Mouse (Mus musculus): ENCODE data around the gene Cdkal1.

Cdkal1 gene

DNA sequence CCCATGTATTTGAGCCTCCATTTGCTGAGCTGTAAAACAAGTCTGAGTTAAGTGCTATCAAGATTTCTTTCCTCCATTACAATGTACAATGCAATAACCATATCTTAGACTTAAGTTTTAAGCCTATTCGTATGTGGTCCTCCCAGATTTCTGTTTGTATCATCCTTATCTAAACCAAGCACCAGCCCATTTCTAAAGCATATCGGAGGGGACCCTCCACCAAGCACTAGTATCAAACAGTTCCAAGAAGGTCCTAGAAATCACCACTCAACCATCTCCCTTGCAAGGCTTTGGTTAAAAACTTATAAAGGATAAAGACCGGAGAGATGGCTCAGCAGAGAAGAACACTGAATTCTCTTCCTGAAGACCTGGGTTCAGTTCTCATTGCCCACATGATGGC is 47.1 kb downstream of the Cdkal1 start:
- no peak for DNase-seq

- no peak for DNase-seq
These were observed 47.5 kb downstream of the Cdkal1 start for GRCm38 (mm10) chr13:29807930-29808329.

DNA sequence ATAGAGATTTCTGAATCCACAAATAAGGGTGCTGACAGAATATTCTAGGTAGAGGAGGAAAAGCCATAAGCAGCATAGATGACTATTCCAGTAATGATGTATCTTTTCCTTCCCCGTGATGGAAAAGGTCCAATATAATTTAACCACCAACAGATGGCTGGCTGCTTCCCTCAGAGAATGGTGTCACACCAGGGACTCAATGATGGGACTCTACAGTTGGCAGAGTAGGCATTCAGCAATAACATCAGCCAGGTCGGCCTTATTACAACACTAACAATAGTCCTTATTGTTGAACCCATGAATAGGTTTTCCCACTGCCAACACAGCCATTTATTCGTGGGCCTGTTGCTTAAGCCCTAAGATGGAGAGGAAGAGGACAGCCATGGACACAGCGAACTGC is 48.6 kb downstream of the Cdkal1 start:
- DNase-seq, result no peak

- no peak for DNase-seq
These were observed 50.2 kb downstream of the Cdkal1 start for GRCm38 (mm10) chr13:29805296-29805695.

DNA sequence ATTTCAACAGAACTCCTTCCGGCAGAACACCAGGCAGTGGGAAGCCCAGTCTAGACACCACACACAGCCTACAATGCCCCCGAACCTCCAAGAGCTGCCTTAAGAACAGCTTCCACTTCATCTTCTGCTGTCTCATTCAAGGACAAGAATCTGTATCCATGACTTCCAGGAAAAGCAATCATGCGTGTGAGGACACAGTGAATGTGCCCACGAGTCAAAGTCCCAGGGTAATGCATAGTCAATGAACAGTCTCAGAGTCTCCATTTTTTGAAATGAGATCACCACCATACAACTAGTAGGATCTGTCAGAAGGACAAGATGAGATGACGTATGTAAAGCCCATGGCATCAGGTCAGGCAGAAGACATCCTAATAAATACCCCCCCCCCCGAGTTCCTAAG is 51.4 kb downstream of the Cdkal1 start:
- DNase-seq, result no peak

- DNase-seq, result no peak
These were observed 52.8 kb downstream of the Cdkal1 start for GRCm38 (mm10) chr13:29802699-29803098.

GRCm38 (mm10) chr13:29800078-29800477 is 55.4 kb downstream of the Cdkal1 start:
- DNase-seq, result no peak

DNA sequence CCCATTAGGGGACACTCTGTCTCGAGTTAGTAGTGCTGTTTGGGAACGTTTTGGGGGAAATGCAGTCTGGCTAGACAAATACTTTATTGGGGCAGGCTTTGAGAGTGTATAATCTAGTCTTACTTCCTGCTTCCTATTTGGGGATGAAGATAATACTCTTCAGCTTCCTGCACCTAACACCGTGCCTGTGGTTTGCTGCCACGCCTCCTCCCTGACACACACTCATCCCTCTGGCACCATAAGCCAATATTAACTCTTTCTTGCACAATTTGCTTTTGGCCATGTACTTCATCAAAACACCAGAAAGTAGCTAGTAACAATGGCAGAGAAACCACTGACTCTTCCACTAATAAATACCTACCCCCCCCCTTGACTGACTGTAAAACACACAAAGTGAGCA is 63.4 kb downstream of the Cdkal1 start:
- DNase-seq, result no peak

DNA sequence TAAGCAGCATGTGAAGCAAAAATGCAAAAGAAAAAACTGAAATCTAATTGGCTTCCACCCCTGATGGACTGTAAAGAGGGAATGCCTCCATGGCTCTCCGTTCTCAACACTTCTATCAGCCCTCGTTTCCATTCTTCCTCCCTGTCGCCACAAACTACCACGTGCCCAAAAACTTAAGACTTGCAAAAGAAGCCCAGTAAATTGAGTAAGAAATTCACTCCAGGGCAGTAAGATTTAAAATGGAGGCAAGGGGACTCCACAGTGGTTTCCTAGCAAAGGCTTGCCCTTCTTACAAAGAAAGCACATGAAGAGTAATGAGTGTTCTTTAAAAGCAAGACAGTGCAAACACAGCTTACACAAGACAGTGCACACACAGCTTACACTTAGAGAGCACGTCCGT is 64.0 kb downstream of the Cdkal1 start:
- no peak for DNase-seq

DNA sequence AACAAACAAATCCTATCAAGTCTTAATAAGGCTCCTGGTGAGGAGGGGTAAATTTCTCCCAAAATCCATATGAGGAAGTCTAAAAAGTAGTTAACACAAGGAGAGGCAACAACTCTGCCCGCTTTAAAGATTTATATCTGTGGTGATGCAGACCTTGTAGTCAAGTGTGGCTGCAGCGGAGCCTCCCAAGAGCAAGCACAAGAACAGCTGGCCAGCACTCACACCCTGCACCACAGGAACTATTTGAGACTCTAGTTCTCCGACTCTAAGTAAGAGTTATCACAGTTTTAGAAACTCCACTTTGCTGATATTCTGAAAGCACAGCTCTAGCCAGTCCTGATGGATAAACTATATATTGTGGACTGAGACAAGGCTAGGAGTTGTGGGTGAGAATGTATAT is 68.5 kb downstream of the Cdkal1 start:
- no peak for DNase-seq

- no peak for DNase-seq
These were observed 70.6 kb downstream of the Cdkal1 start for GRCm38 (mm10) chr13:29784894-29785293.

DNA sequence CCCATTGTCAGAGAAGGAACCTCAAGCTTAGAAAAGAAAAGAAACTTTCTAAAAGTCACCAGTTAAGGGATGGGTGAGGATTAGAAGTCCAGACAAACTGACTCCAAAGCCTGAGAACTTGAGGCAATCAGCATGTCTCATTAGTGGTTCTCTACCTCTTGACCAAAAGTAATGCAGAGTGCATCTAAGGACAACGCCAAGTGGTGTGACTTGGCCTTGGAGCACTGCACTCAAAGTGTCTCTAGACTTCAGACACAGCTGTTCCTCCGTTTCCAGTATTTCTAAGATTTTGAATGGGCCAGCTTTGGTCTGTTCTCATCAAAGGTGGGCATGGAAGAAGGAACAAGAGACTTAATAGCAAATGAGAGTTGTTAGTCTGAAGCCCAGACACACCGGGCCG is 74.1 kb downstream of the Cdkal1 start:
- DNase-seq, result peak; percentile 15

DNA sequence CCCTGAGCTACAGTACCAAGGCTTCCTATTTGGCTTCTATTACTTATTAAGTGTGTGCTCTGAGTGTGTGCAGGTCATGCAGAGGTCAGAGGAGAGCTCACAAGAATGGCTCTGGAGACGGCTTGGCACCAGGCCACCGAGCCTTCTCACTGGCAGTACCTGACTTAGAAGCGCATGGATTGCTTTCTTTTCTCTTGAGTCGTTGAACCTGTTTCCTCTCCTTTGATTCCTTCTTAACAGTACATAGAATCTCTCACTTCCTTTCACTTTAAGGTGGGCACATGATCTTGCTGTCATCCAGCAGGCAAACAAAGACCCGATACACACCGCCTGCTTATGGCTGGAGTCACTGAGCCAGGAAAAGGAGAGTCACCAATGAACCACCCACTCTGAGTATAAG is 74.8 kb downstream of the Cdkal1 start:
- DNase-seq, result peak; percentile 59

- no peak for DNase-seq
These were observed 76.0 kb downstream of the Cdkal1 start for GRCm38 (mm10) chr13:29779519-29779918.

DNA sequence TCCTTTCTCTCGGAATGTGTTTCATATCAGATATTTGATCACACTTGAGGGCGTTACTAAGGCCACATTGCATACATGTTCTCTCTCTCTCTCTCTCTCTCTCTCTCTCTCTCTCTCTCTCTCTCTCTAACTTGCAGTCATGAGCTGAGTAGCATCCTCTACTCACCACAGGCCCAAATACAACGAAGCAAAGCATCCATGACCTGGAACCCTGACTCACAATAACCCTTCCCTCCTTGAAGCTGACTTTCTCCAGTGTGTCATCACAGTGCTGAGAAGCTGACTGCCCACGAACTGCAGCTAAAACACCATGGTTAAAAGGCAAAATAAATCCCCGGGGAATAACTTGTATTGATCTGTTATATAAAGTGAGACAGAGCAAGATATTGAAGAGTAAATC is 76.4 kb downstream of the Cdkal1 start:
- no peak for DNase-seq

DNA sequence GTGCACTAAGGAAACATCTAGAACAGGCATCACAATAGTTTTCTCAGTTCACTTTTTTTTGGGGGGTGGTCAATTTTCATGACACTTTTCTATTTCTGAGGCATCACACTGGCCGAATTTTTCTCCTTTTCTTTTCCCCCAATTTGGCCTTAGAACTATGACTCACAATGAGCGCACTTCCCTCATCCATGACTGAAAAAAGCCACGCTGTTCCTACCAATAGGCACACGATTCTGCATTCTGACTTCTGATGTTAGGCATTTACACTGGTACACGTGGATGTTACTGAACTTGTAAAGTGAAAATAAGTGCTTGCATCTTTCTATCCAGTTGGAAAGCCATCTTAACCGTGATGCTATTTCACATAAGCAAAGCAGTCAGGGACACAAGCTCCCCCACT is 77.3 kb downstream of the Cdkal1 start:
- no peak for DNase-seq

- DNase-seq, result no peak
These were observed 78.2 kb downstream of the Cdkal1 start for GRCm38 (mm10) chr13:29777225-29777624.

DNA sequence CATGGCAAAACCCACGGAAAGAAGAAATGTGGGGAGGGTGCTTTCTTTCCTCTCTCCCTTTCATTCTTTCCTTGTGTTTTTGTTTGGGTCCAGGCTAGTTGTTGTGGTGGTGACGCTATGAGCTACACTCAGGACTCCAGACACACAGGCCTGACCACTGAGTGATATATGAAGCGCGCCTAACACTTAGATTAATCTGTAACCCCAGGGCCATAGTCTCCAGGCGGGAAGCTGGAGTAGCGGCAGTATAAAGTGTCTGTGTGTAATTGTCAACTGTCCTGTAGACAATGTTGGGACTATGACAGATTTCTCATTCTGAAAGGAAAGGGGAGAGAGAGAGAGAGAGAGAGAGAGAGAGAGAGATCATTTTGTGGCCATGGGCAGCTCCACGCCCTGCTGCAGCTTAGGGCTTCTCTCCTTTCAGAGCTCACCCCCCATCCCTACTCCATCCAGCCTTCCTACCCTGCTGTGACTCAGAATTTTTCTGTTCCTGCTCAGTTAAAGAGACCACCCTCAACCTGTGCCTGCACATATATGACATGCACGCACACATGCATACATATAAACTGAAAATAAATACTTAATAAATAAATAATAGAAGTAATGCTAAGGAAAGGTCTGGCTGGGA is 79.8 kb downstream of the Cdkal1 start:
- DNase-seq, result no peak

- DNase-seq, result no peak
These were observed 81.9 kb downstream of the Cdkal1 start for GRCm38 (mm10) chr13:29773563-29773962.

DNA sequence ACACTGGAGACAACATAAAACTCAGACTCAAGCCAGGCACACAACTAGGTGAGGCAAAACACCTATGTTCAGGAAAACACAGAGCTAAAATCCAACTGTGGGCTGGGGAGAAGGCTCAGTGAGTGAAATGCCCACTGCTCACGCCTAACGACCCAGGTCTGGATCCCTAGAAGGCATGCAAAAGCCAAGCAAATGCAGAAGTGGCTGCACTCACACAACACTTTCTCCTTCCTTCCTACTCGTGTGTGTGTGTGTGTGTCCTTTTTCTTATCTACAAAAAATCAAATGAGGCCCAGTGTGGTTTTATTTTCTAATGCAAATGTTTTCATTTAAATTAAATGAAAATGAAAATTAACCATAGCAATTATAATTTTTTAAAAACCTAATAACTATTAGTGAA is 82.5 kb downstream of the Cdkal1 start:
- DNase-seq, result no peak

- DNase-seq, result peak; percentile 60
These were observed 85.6 kb downstream of the Cdkal1 start for GRCm38 (mm10) chr13:29769647-29770436.

DNA sequence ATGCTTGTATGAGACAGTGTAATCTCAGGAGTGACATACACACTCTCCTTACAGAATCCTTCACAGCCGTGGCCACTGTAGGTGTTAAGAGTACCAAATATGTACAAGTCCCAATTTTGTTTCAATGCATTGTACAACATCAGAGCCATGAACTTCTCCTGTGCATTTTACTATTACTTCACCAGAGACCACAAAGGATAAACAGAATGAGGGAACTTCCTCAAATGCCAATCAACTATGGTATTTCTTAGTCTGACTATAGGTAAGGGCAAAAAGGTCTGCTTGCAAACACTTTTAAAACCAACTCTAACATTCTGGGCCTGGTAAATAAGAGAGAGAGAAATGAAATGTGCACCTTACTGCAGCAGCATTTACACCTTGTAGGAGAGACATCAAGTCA is 87.4 kb downstream of the Cdkal1 start:
- no peak for DNase-seq

DNA sequence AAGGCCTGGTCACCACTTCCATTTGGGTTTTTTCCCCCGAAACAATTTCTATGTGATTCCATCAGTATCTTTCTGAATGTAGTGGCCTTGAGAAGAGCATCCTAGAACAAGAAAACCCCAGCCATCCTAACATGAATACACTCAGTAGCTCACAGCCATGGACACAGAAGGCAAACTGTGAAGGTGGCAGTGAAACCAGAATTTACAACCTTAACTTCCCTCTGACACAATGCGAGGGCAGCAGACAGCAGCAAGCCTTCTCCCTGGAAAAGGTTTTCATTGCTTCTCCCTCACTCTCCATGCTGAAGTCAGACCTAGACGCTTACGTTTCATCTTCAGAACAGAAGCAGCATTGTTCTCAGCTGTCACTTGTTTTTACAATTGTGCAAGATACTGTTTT is 87.9 kb downstream of the Cdkal1 start:
- no peak for DNase-seq

- no peak for DNase-seq
These were observed 89.1 kb downstream of the Cdkal1 start for GRCm38 (mm10) chr13:29766377-29766776.

DNA sequence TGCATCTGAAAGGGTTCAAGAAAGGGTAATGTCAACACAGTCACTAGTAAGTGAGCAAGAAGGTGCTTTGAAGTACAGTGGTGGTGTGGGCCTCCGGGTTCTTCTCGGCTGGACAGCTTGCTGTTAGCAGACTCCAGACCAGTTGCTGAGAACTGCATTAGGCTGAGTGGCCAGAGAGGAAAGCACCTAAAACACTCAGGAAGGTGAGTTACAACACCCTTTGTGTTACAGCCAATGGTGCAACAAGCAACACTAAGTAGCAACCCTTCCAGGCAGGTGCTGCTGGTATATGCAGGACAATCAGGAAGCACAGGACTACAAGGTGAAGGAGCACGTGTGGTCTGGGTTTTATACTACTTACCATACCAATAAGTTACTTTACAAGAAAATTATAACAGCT is 90.2 kb downstream of the Cdkal1 start:
- DNase-seq, result no peak
